Mouse (Mus musculus) testis, adult 2 months (tissue): ENCODE measurements at regions not wholly inside any gene's neighbourhood (a gene's known extent, or its start where the extent isn't known, plus 50 kb on each side); places are given as distances from the start of the nearest gene placed in this dataset.

ENCODE experiments used
- H3K27ac ChIP-seq: fragments of 200-500 bp; 2 replicates; pipeline ENCODE4 v1.5.1; 2012; ENCODE audit warnings: low read depth, low read length; ENCODE audit not compliant: control insufficient read depth, insufficient read depth
- H3K27me3 ChIP-seq: fragments of 200-500 bp; 2 replicates; pipeline ENCODE4 v1.6.1; 2012; ENCODE audit warnings: mild to moderate bottlenecking, low read length, moderate library complexity; ENCODE audit not compliant: control insufficient read depth, insufficient read depth
- H3K36me3 ChIP-seq: fragments of 200-500 bp; 2 replicates; pipeline ENCODE4 v1.6.1; 2012; ENCODE audit warnings: mild to moderate bottlenecking, low read length; ENCODE audit not compliant: control insufficient read depth, insufficient read depth
- H3K4me1 ChIP-seq: fragments of 200-500 bp; 2 replicates; pipeline ENCODE4 v1.6.1; 2012; ENCODE audit warnings: low read length; ENCODE audit not compliant: control insufficient read depth, insufficient read depth
- H3K4me3 ChIP-seq: fragments of 200-500 bp; 2 replicates; pipeline ENCODE4 v1.5.1; 2012; ENCODE audit warnings: low read depth, mild to moderate bottlenecking, low read length, moderate library complexity, mixed read lengths; ENCODE audit not compliant: control insufficient read depth
- CTCF ChIP-seq: fragments of 200-500 bp; IDR thresholded peaks from 2 replicates; pipeline ENCODE4 v1.5.1; 2012; ENCODE audit warnings: low read depth, mild to moderate bottlenecking, inconsistent platforms, low read length, moderate library complexity; ENCODE audit not compliant: control insufficient read depth, insufficient read depth, insufficient replicate concordance
- POLR2A ChIP-seq: fragments of 200-500 bp; IDR thresholded peaks from 2 replicates; pipeline ENCODE4 v1.6.1; 2012; ENCODE audit warnings: low read depth, mild to moderate bottlenecking, inconsistent platforms, low read length, moderate library complexity; ENCODE audit not compliant: control insufficient read depth

- H3K36me3 ChIP-seq: no peaks in the 10 kb centered on the region
- H3K4me1 ChIP-seq: no peaks in the 10 kb centered on the region
- H3K27me3 ChIP-seq: no peaks in the 10 kb centered on the region
- H3K27ac ChIP-seq: no peak overlapping the region
- no peak overlapping the region for H3K4me3 ChIP-seq
- TF ChIP-seq CTCF: no peak
Observed at GRCm38 (mm10) chr5:107035376-107035775, 71.3 kb downstream of the Cdc7 start.

GRCm38 (mm10) chr5:107035782-107036181, 71.7 kb downstream of the Cdc7 start:
- H3K27ac ChIP-seq: no peak overlapping the region
- no peaks in the 10 kb centered on the region for H3K4me1 ChIP-seq
- no peaks in the 10 kb centered on the region for H3K27me3 ChIP-seq
- no peak overlapping the region for H3K4me3 ChIP-seq
- H3K36me3 ChIP-seq: no peaks in the 10 kb centered on the region
- TF ChIP-seq CTCF (no peak), POLR2A (no peak)

- Histone ChIP-seq H3K4me3 (no peak overlapping the region), H3K27ac (no peak overlapping the region), H3K27me3 (no peaks in the 10 kb centered on the region), H3K36me3 (no peaks in the 10 kb centered on the region), H3K4me1 (no peaks in the 10 kb centered on the region)
- TF ChIP-seq POLR2A (no peak), CTCF (no peak)
Observed at GRCm38 (mm10) chr5:107036475-107036874, 72.4 kb downstream of the Cdc7 start.

GRCm38 (mm10) chr5:107037087-107037486, 73.0 kb downstream of the Cdc7 start:
- Histone ChIP-seq H3K27ac (no peak overlapping the region; the same call in 1 of the 2 replicates), H3K4me3 (no peak overlapping the region), H3K36me3 (no peaks in the 10 kb centered on the region), H3K27me3 (no peaks in the 10 kb centered on the region), H3K4me1 (no peaks in the 10 kb centered on the region)
- TF ChIP-seq POLR2A (no peak), CTCF (no peak)

GRCm38 (mm10) chr5:107039340-107039739, 75.2 kb downstream of the Cdc7 start:
- TF ChIP-seq POLR2A (no peak), CTCF (no peak)
- H3K4me1 ChIP-seq: no peaks in the 10 kb centered on the region
- H3K36me3 ChIP-seq: no peaks in the 10 kb centered on the region
- no peak overlapping the region for H3K4me3 ChIP-seq
- 0 out of 2 replicates have a peak overlapping the region, but pooled peaks have one; percentile 16 for H3K27ac ChIP-seq
- H3K27me3 ChIP-seq: no peaks in the 10 kb centered on the region

GRCm38 (mm10) chr5:107039956-107040355, 75.8 kb downstream of the Cdc7 start:
- H3K27ac ChIP-seq: peak overlapping the region; percentile 56; the same call in 1 of the 2 replicates
- H3K4me3 ChIP-seq: no peak overlapping the region
- no peaks in the 10 kb centered on the region for H3K4me1 ChIP-seq
- no peaks in the 10 kb centered on the region for H3K36me3 ChIP-seq
- TF ChIP-seq POLR2A (no peak), CTCF (no peak)
- H3K27me3 ChIP-seq: no peaks in the 10 kb centered on the region

GRCm38 (mm10) chr5:107040489-107040888, 76.4 kb downstream of the Cdc7 start:
- Histone ChIP-seq H3K27ac (peak overlapping the region; percentile 57), H3K27me3 (no peaks in the 10 kb centered on the region), H3K4me3 (no peak overlapping the region), H3K4me1 (no peaks in the 10 kb centered on the region), H3K36me3 (no peaks in the 10 kb centered on the region)
- TF ChIP-seq POLR2A (no peak), CTCF (no peak)

GRCm38 (mm10) chr5:107045163-107045562, 81.0 kb downstream of the Cdc7 start:
- Histone ChIP-seq H3K27ac (no peak overlapping the region), H3K4me1 (peaks cover 8% of the 10 kb centered on the region), H3K36me3 (no peaks in the 10 kb centered on the region), H3K27me3 (no peaks in the 10 kb centered on the region), H3K4me3 (no peak overlapping the region)
- TF ChIP-seq POLR2A (no peak), CTCF (no peak)
